Mouse (Mus musculus) urinary bladder, postnatal 0 days (tissue): ENCODE data around the gene Tas2r108. TPM values are rescaled to one million over a fixed set of nuclear protein-coding genes. Genes with fewer than 3 reads are reported as not detected.

ENCODE experiments used
- polyA plus RNA-seq: library from polyadenylated mRNA; unstranded; fragments of >200 nt; fragmentation: Nextera tagmentation; extraction: Ambion mirVana; gene quantifications from 2 replicates; pipeline ENCODE4 v1.2.1, GENCODE M21; 2015

The Tas2r108 gene
- polyA plus RNA-seq, result not detected in 2 replicates

GRCm38 (mm10) chr6:40493229-40493628 lies at the start of gene Tas2r108:
TSS of gene Tas2r108 (plus strand) at chr6:40493529.

GRCm38 (mm10) chr6:40470916-40471719 lies 22.2 kb upstream of the Tas2r108 start, which contains the start of gene Ssbp1:
TSS of gene Ssbp1 (plus strand) at chr6:40471352.

GRCm38 (mm10) chr6:40490933-40491332 lies 2.4 kb upstream of the Tas2r108 start, which contains the start of gene Tas2r137:
TSS of gene Tas2r137 (plus strand) at chr6:40491233.

GRCm38 (mm10) chr6:40519408-40519807 lies 26.1 kb downstream of the Tas2r108 start, which contains the start of gene Prss37:
TSS of gene Prss37 (minus strand) at chr6:40519508.

Other genes starting within 250 kb of the Tas2r108 start
- 18.3 and 18.6 TPM in 2 replicates for gene Agk, start 168.4 kb upstream of the Tas2r108 start, polyA plus RNA-seq
- 3.0 and 3.3 TPM in 2 replicates for gene E330009J07Rik, start 57.4 kb upstream of the Tas2r108 start, polyA plus RNA-seq
- gene Wee2, start 54.4 kb upstream of the Tas2r108 start, polyA plus RNA-seq, result not detected in 2 replicates
- 92.8 and 95.8 TPM in 2 replicates for gene Ssbp1, start 22.2 kb upstream of the Tas2r108 start, polyA plus RNA-seq
- not detected in 2 replicates for gene Tas2r137, start 2.3 kb upstream of the Tas2r108 start, polyA plus RNA-seq
- not detected in 2 replicates for gene Prss37, start 26.0 kb downstream of the Tas2r108 start, polyA plus RNA-seq
- not detected in 2 replicates for gene Olfr461, start 61.5 kb downstream of the Tas2r108 start, polyA plus RNA-seq
- not detected in 2 replicates for gene Olfr460, start 76.0 kb downstream of the Tas2r108 start, polyA plus RNA-seq
- 1.4 and 6.3 TPM in 2 replicates for gene Clec5a, start 92.3 kb downstream of the Tas2r108 start, polyA plus RNA-seq
- gene Tas2r138, start 119.8 kb downstream of the Tas2r108 start, polyA plus RNA-seq, result not detected in 2 replicates
- gene Mgam, start 135.3 kb downstream of the Tas2r108 start, polyA plus RNA-seq, result 0.04 TPM in 1 of 2 replicates, not detected in the other